Mouse (Mus musculus) heart, embryonic 11.5 days (tissue): ENCODE data around the gene T2. TPM values are rescaled to one million over a fixed set of nuclear protein-coding genes. Genes with fewer than 3 reads are reported as not detected.
A peak's percentile ranks its signal among the peaks of the same experiment; 100 is the strongest.
"Not testable (repeated sequence)": the region's sequence is repeated elsewhere in the genome, so short reads cannot be mapped to it uniquely, and the experiment has no call there.

ENCODE experiments used
- ATAC-seq: fragments of 200-750 bp; cut with Nextera tagmentation; replicated peaks from 2 replicates; pipeline ENCODE4 v1.8.0; 2017; ENCODE audit warnings: moderate library complexity; ENCODE audit not compliant: insufficient number of reproducible peaks, low FRiP score, low TSS enrichment
- H3K27ac ChIP-seq: fragments of 300-500 bp; sonication (generic); 2 replicates; pipeline ENCODE4 v1.5.1; 2014; ENCODE audit warnings: mild to moderate bottlenecking, low read depth, low read length
- H3K27me3 ChIP-seq: fragments of 300-500 bp; sonication (generic); 2 replicates; pipeline ENCODE4 v1.6.1; 2014; ENCODE audit warnings: mild to moderate bottlenecking, low read length, mixed read lengths; ENCODE audit not compliant: control insufficient read depth, insufficient read depth
- H3K36me3 ChIP-seq: fragments of 300-500 bp; sonication (generic); 2 replicates; pipeline ENCODE4 v1.6.1; 2014; ENCODE audit warnings: mild to moderate bottlenecking, low read length, moderate library complexity, mixed read lengths; ENCODE audit not compliant: control insufficient read depth, insufficient read depth
- H3K4me1 ChIP-seq: fragments of 300-500 bp; sonication (generic); 2 replicates; pipeline ENCODE4 v1.6.1; 2014; ENCODE audit warnings: low read length; ENCODE audit not compliant: control insufficient read depth, insufficient read depth
- H3K4me2 ChIP-seq: fragments of 300-500 bp; sonication (generic); 2 replicates; pipeline ENCODE4 v1.6.1; 2014; ENCODE audit warnings: mild to moderate bottlenecking, moderate library complexity
- H3K4me3 ChIP-seq: fragments of 300-500 bp; sonication (generic); 2 replicates; pipeline ENCODE4 v1.5.1; 2014; ENCODE audit warnings: low read depth, low read length
- H3K9ac ChIP-seq: fragments of 300-500 bp; sonication (generic); 2 replicates; pipeline ENCODE4 v1.6.1; 2014; ENCODE audit warnings: mild to moderate bottlenecking, low read depth, low read length, moderate library complexity
- H3K9me3 ChIP-seq: fragments of 300-500 bp; sonication (generic); replicated peaks from 2 replicates; pipeline ENCODE4 v1.6.1; 2016; ENCODE audit warnings: low read length; ENCODE audit not compliant: control insufficient read depth
- WGBS: fragments of 180-500 bp; shearing (Covaris S2); extraction: QIAGEN DNeasy Blood & Tissue Kit; methylation state at CpG from one replicate; pipeline ENCODE4 v1.1.7; 2014; ENCODE audit not compliant: insufficient replicate concordance; 5-methylcytosine and 5-hydroxymethylcytosine counted together
- polyA plus RNA-seq: library from polyadenylated mRNA; unstranded; fragments of >200 nt; fragmentation: Nextera tagmentation; extraction: Ambion mirVana; gene quantifications from 2 replicates; pipeline ENCODE4 v1.2.1, GENCODE M21; 2014

The T2 gene
- polyA plus RNA-seq, 1 experiment from 2014 or later: 0.73 TPM

GRCm38 (mm10) chr17:8337159-8337558, 18.6 kb upstream of the T2 start, which contains the start of gene Prr18:
Gene Prr18, plus strand, starts transcription at chr17:8337459.
- H3K27me3 ChIP-seq: peaks cover 40% of the 10 kb centered on the region
- not testable (repeated sequence) for H3K9ac ChIP-seq, H3K4me3 ChIP-seq, H3K27ac ChIP-seq, H3K4me2 ChIP-seq, H3K9me3 ChIP-seq, ATAC-seq, H3K36me3 ChIP-seq
- peaks cover 10% of the 10 kb centered on the region for H3K4me1 ChIP-seq
- WGBS: no CpG with 5 or more reads among the region's 5 CpGs

- no peak for ATAC-seq
- H3K36me3 ChIP-seq: no peaks in the 10 kb centered on the region
- H3K9ac ChIP-seq: no peak overlapping the region
- no peaks in the 10 kb centered on the region for H3K9me3 ChIP-seq
- peak overlapping the region; percentile 52 for H3K4me3 ChIP-seq
- H3K4me2 ChIP-seq: peak overlapping the region; percentile 98; the same call in 1 of the 2 replicates
- H3K27ac ChIP-seq: no peak overlapping the region
- H3K27me3 ChIP-seq: peaks cover 55% of the 10 kb centered on the region
- H3K4me1 ChIP-seq: peaks cover 10% of the 10 kb centered on the region
- WGBS: 29% methylated on average over 8 of the region's 8 CpGs
Observed at GRCm38 (mm10) chr17:8339666-8340374, 16.0 kb upstream of the T2 start.

GRCm38 (mm10) chr17:8340407-8341359, 15.1 kb upstream of the T2 start:
- Histone ChIP-seq H3K9me3 (no peaks in the 10 kb centered on the region), H3K9ac (peak overlapping the region; percentile 13), H3K27ac (no peak overlapping the region), H3K4me1 (peaks cover 10% of the 10 kb centered on the region), H3K4me2 (peak overlapping the region; percentile 98), H3K4me3 (peak overlapping the region; percentile 52), H3K36me3 (no peaks in the 10 kb centered on the region), H3K27me3 (peaks cover 55% of the 10 kb centered on the region)
- WGBS: under 1% methylated on average over 52 of the region's 92 CpGs
- ATAC-seq: no peak

- Histone ChIP-seq H3K9ac (peak overlapping the region; percentile 10; the same call in 1 of the 2 replicates), H3K4me3 (peak overlapping the region; percentile 52), H3K9me3 (no peaks in the 10 kb centered on the region), H3K4me2 (peak overlapping the region; percentile 98), H3K36me3 (no peaks in the 10 kb centered on the region), H3K27ac (no peak overlapping the region), H3K4me1 (peaks cover 10% of the 10 kb centered on the region), H3K27me3 (peaks cover 55% of the 10 kb centered on the region)
- ATAC-seq: no peak
- WGBS: 6% methylated on average over 46 of the region's 46 CpGs
Observed at GRCm38 (mm10) chr17:8341360-8341963, 14.3 kb upstream of the T2 start.

- WGBS: 42% methylated on average over 5 of the region's 5 CpGs
- no peak for ATAC-seq
- no peak overlapping the region for H3K9ac ChIP-seq
Observed at GRCm38 (mm10) chr17:8342706-8343105, 13.1 kb upstream of the T2 start.

GRCm38 (mm10) chr17:8343416-8343815, 12.4 kb upstream of the T2 start:
- no peak for ATAC-seq
- no peaks in the 10 kb centered on the region for H3K36me3 ChIP-seq
- no peak overlapping the region for H3K9ac ChIP-seq
- no peak overlapping the region for H3K4me3 ChIP-seq
- no peak overlapping the region for H3K27ac ChIP-seq
- peaks cover 10% of the 10 kb centered on the region for H3K4me1 ChIP-seq
- 80% methylated on average over 6 of the region's 6 CpGs for WGBS
- H3K4me2 ChIP-seq: no peak overlapping the region
- H3K27me3 ChIP-seq: peaks cover 52% of the 10 kb centered on the region
- H3K9me3 ChIP-seq: no peaks in the 10 kb centered on the region

More at GRCm38 (mm10) chr17:8342706-8343105, 13.1 kb upstream of the T2 start:
- Histone ChIP-seq H3K4me3 (no peak overlapping the region), H3K4me1 (peaks cover 10% of the 10 kb centered on the region), H3K27ac (no peak overlapping the region), H3K36me3 (no peaks in the 10 kb centered on the region), H3K27me3 (peaks cover 55% of the 10 kb centered on the region), H3K4me2 (no peak overlapping the region), H3K9me3 (no peaks in the 10 kb centered on the region)

GRCm38 (mm10) chr17:8347765-8348285, 8.0 kb upstream of the T2 start:
- ATAC-seq: no peak
- 79% methylated on average over 5 of the region's 5 CpGs for WGBS
- H3K9me3 ChIP-seq: no peaks in the 10 kb centered on the region
- no peak overlapping the region for H3K9ac ChIP-seq
- H3K36me3 ChIP-seq: no peaks in the 10 kb centered on the region
- H3K4me3 ChIP-seq: no peak overlapping the region
- H3K4me2 ChIP-seq: no peak overlapping the region
- H3K4me1 ChIP-seq: no peaks in the 10 kb centered on the region
- H3K27ac ChIP-seq: no peak overlapping the region
- peaks cover 8% of the 10 kb centered on the region for H3K27me3 ChIP-seq

GRCm38 (mm10) chr17:8348941-8349340, 6.9 kb upstream of the T2 start:
- no peaks in the 10 kb centered on the region for H3K36me3 ChIP-seq
- H3K4me2 ChIP-seq: no peak overlapping the region
- no peak for ATAC-seq
- no peak overlapping the region for H3K27ac ChIP-seq
- H3K9ac ChIP-seq: no peak overlapping the region
- no peaks in the 10 kb centered on the region for H3K9me3 ChIP-seq
- no peak overlapping the region for H3K4me3 ChIP-seq
- 79% methylated on average over 4 of the region's 4 CpGs for WGBS
- no peaks in the 10 kb centered on the region for H3K4me1 ChIP-seq
- peaks cover 3% of the 10 kb centered on the region; the same call in 1 of the 2 replicates for H3K27me3 ChIP-seq
